ENCODE assay signal across 11 mouse cellular contexts in genomic region chr14:117384096-117384770, GRCm38 (mm10).
DNase-seq lines count a peak whose midpoint lies in the region; ATAC-seq and TF ChIP-seq lines count a peak whose summit lies in the region.
"Had no signal": no experiment of that assay in that cellular context is flagged by ENCODE, and none has a peak within 500 bp of the region (broad histone marks: within the 10 kb centered on the region; RNA-seq: fewer than 3 reads in every experiment).

No protein-coding gene starts in this region.

- TF ChIP-seq CTCF in heart, adult 2 months (IDR thresholded peaks at IDR 0.05) = no peak

- H3K4me2 ChIP-seq in heart, embryonic 16.5 days (ENCODE audit: low read depth, low read length) = no peak overlapping the region
- H3K4me2 ChIP-seq: limb, embryonic 12.5 days had no signal

- H3K79me2 ChIP-seq in heart, adult 2 months (replicated peaks; ENCODE audit: control insufficient read depth, insufficient read depth, low read length) = no peaks in the 10 kb centered on the region

- no peak overlapping the region for H3K4me3 ChIP-seq in heart, adult 2 months
- H3K4me3 ChIP-seq in heart, embryonic 10.5 days = no peak overlapping the region
- H3K4me3 ChIP-seq in heart, embryonic 16.5 days (ENCODE audit: low read length) = no peak overlapping the region
- H3K4me3 ChIP-seq: limb, embryonic 12.5 days had no signal

- 40% methylated on average over 8 of the region's 8 CpGs for WGBS in heart, adult 2 months
- WGBS in heart, embryonic 10.5 days = 61% methylated on average over 8 of the region's 8 CpGs
- 47% methylated on average over 8 of the region's 8 CpGs for WGBS in heart, embryonic 16.5 days

- peak; percentile 30 to 39 for DNase-seq in heart, adult 2 months
- DNase-seq in heart, embryonic 10.5 days (ENCODE audit: low spot score) = no peak
- DNase-seq in urinary bladder, postnatal 14 days (ENCODE audit: low spot score) = peak; percentile 8
- DNase-seq in urinary bladder, adult 2 months (ENCODE audit: low spot score) = no peak
- DNase-seq in ovary, postnatal 36 days (ENCODE audit: low spot score) = peak; percentile 3
- no peak for DNase-seq in left cerebral cortex, adult 9 months (ENCODE audit: low spot score in 2 of 2)
- no peak for DNase-seq in right cerebral cortex, postnatal 14 days
- DNase-seq: right cerebral cortex, adult 18-20 months; thymus, postnatal 36 days had no signal

- no peaks in the 10 kb centered on the region for H3K9me3 ChIP-seq in heart, embryonic 10.5 days
- no peaks in the 10 kb centered on the region for H3K9me3 ChIP-seq in heart, embryonic 16.5 days (replicated peaks; ENCODE audit: control insufficient read depth, low read length)
- H3K9me3 ChIP-seq: limb, embryonic 12.5 days had no signal

- peaks cover 7% of the 10 kb centered on the region for H3K4me1 ChIP-seq in heart, adult 2 months (ENCODE audit: control insufficient read depth, insufficient read depth, low read length)
- 0 out of 2 replicates have a peak, but pooled peaks cover 6% of the 10 kb centered on the region for H3K4me1 ChIP-seq in heart, embryonic 10.5 days
- H3K4me1 ChIP-seq in heart, embryonic 16.5 days (ENCODE audit: control insufficient read depth, insufficient read depth, low read length) = peaks cover 3% of the 10 kb centered on the region; the same call in 1 of the 2 replicates
- H3K4me1 ChIP-seq: limb, embryonic 12.5 days had no signal

- TF ChIP-seq POLR2A in heart, adult 2 months (IDR thresholded peaks at IDR 0.05; ENCODE audit: insufficient read depth, low read depth, low read length) = no peak

- TF ChIP-seq EP300 in heart, adult 2 months (IDR thresholded peaks at IDR 0.05; ENCODE audit: insufficient read depth, low read depth, low read length) = no peak

- intact Hi-C loops in heart, adult 2 months (cut with DNase I) = no loop called here

- no peak overlapping the region for H3K9ac ChIP-seq in heart, adult 2 months (ENCODE audit: low read depth, low read length)
- H3K9ac ChIP-seq in heart, embryonic 16.5 days (ENCODE audit: low read length) = no peak overlapping the region
- H3K9ac ChIP-seq: limb, embryonic 12.5 days had no signal

- peak; percentile 62; the same call in 1 of the 2 replicates for ATAC-seq in heart, embryonic 16.5 days (replicated peaks; ENCODE audit: extremely low read depth, insufficient read depth, low FRiP score)

- H3K36me3 ChIP-seq in heart, adult 2 months (ENCODE audit: control insufficient read depth, insufficient read depth, low read length) = no peaks in the 10 kb centered on the region
- no peaks in the 10 kb centered on the region for H3K36me3 ChIP-seq in heart, embryonic 10.5 days
- no peaks in the 10 kb centered on the region for H3K36me3 ChIP-seq in heart, embryonic 16.5 days (ENCODE audit: control insufficient read depth, insufficient read depth)
- H3K36me3 ChIP-seq: limb, embryonic 12.5 days had no signal

- peak overlapping the region; percentile 15; the same call in 1 of the 2 replicates for H3K27ac ChIP-seq in heart, adult 2 months
- no peak overlapping the region for H3K27ac ChIP-seq in heart, embryonic 10.5 days
- peak overlapping the region; percentile 24; the same call in 1 of the 2 replicates for H3K27ac ChIP-seq in heart, embryonic 16.5 days (ENCODE audit: low read length)
- H3K27ac ChIP-seq: limb, embryonic 12.5 days had no signal

- H3K27me3 ChIP-seq in heart, adult 2 months (ENCODE audit: control insufficient read depth, insufficient read depth, low read length) = no peaks in the 10 kb centered on the region
- no peaks in the 10 kb centered on the region for H3K27me3 ChIP-seq in heart, embryonic 10.5 days (ENCODE audit: insufficient read depth, poor library complexity, severe bottlenecking)
- no peaks in the 10 kb centered on the region for H3K27me3 ChIP-seq in heart, embryonic 16.5 days (ENCODE audit: control insufficient read depth, insufficient read depth, low read length)
- H3K27me3 ChIP-seq: limb, embryonic 12.5 days had no signal

Comparison
In these comparisons a context has a peak if more than half of its experiments do, and no peak if none do; other contexts are left out.
1. DNase-seq: peak in heart, adult 2 months (2 of 2), urinary bladder, postnatal 14 days (single experiment) and ovary, postnatal 36 days (single experiment); none in heart, embryonic 10.5 days (single experiment), urinary bladder, adult 2 months (single experiment), left cerebral cortex, adult 9 months (0 of 2) and right cerebral cortex, postnatal 14 days (single experiment).